Mouse (Mus musculus): ENCODE results near the gene Mylk2. TPM values are rescaled to one million over a fixed set of nuclear protein-coding genes. Genes with fewer than 3 reads are reported as not detected.

Mylk2 gene
- total and polyA plus RNA-seq, 3 experiments: not detected

DNA sequence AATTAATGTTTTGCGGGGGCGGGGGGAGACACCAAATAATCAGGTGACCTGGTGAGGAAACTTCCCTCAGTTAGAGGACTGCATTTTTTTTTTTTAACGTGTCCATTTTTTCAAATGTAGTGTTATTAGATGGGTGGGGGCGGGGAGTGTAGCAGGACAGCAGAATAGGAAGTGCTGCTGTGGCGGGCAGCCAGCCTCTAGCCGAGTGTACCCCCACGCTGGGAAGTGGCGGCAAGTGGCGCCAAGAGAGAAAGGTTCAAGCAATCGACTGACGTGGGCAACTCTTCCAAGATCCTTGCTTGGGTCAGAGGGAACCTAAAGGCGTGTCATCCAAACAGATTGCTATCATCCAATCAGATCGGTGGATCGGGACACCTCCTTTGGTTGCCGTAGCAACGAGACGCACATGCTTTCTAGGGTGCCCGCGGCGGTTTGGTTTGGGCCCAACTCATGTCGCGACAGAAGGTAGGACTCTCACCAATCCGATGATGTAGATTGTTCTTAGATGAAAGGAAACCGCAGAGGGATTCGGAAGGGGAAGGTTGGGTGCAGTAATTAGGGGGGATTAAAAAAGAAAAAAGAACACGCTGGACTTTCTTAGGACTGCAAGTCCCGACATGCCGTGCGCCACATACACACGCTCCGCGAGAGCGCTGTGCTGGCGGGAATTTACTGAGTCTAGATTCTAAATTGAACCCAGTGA lies 51.1 kb downstream of the Mylk2 start, which contains the start of gene Ttll9:
Gene Ttll9 (plus strand): TSS at position 395 of the 703 bp plus-strand sequence.
- no peaks in the 10 kb centered on the region; a peak in 1 of 4 replicates for H3K36me3 ChIP-seq (ENCODE audit: control insufficient read depth in 1 of 2, insufficient read depth in 2 of 2, low read length in 2 of 2)
- DNase-seq (ENCODE audit: low read depth, low spot score): peak; percentile 81
- peak within 1 kb of the TSS; percentile 31 to 42; a peak in 3 of 4 replicates for H3K4me3 ChIP-seq (ENCODE audit: control insufficient read depth in 1 of 2, insufficient read depth in 1 of 2, low read depth in 2 of 2, low read length in 2 of 2)
- no peaks in the 10 kb centered on the region for H3K79me2 ChIP-seq (ENCODE audit: control insufficient read depth, insufficient read depth, low read length, poor library complexity)
- H3K27me3 ChIP-seq (ENCODE audit: control insufficient read depth in 1 of 2, insufficient read depth in 2 of 2, low read length in 2 of 2): 0 out of 4 replicates have a peak, but pooled peaks cover 0 to 2% of the 10 kb centered on the region in 2 experiments
- peak within 1 kb of the TSS; percentile 34 for H3K9ac ChIP-seq (ENCODE audit: control insufficient read depth, low read depth, low read length, poor library complexity, severe bottlenecking)
- H3K9me3 ChIP-seq (replicated peaks; ENCODE audit: insufficient read depth, low read length): no peaks in the 10 kb centered on the region
- H3K27ac ChIP-seq (ENCODE audit: control insufficient read depth, low read depth, low read length): no peak within 1 kb of the TSS
- no peaks in the 10 kb centered on the region for H3K4me1 ChIP-seq (ENCODE audit: control insufficient read depth in 1 of 2, insufficient read depth in 2 of 2, low read length in 2 of 2)
- TF ChIP-seq MEF2A (IDR thresholded peaks at IDR 0.05; ENCODE audit: extremely low read depth, insufficient replicate concordance, low read depth, low read length, poor library complexity, severe bottlenecking): no peak
- TF ChIP-seq CHD1 (IDR thresholded peaks at IDR 0.05; ENCODE audit: low read depth, low read length): no peak
- TF ChIP-seq SMC3 (IDR thresholded peaks at IDR 0.05; ENCODE audit: low read depth, low read length): no peak
- TF ChIP-seq NELFE (IDR thresholded peaks at IDR 0.05; ENCODE audit: low read depth, low read length): no peak
- TF ChIP-seq E2F4 (IDR thresholded peaks at IDR 0.05; ENCODE audit: borderline replicate concordance, low read depth, low read length): peak; percentile 86
- TF ChIP-seq POLR2AphosphoS5 (IDR thresholded peaks at IDR 0.05; ENCODE audit: borderline replicate concordance, low read depth, low read length): no peak
- TF ChIP-seq POLR2AphosphoS2 (IDR thresholded peaks at IDR 0.05; ENCODE audit: low read length): no peak
- TF ChIP-seq MAZ (IDR thresholded peaks at IDR 0.05; ENCODE audit: low read depth, low read length): no peak
- TF ChIP-seq TBP (IDR thresholded peaks at IDR 0.05; ENCODE audit: low read depth, low read length): no peak
- no peak for TF ChIP-seq POLR2A (IDR thresholded peaks at IDR 0.05; ENCODE audit: control insufficient read depth in 1 of 2, insufficient read depth in 1 of 2, low read depth in 1 of 2, low read length in 2 of 2, poor library complexity in 1 of 2)
- peak; percentile 78 for TF ChIP-seq HCFC1 (IDR thresholded peaks at IDR 0.05; ENCODE audit: low read depth, low read length)
- no peak for TF ChIP-seq MAFK (IDR thresholded peaks at IDR 0.05; ENCODE audit: borderline replicate concordance, low read depth, low read length)
- no peak for TF ChIP-seq CTCF (IDR thresholded peaks at IDR 0.05 in 2 of 3, conservative IDR thresholded peaks at IDR 0.05 in 1 of 3; ENCODE audit: control insufficient read depth in 1 of 3, insufficient read depth in 1 of 3, low read depth in 2 of 3, low read length in 3 of 3, poor library complexity in 1 of 3, severe bottlenecking in 1 of 3)
- 0 out of 2 replicates have a peak, but pooled peaks have one; percentile 12 for TF ChIP-seq USF1 (IDR thresholded peaks at IDR 0.05; ENCODE audit: low read depth, low read length)
- peak; percentile 91 for TF ChIP-seq MXI1 (IDR thresholded peaks at IDR 0.05; ENCODE audit: low read depth, low read length)
- TF ChIP-seq SIN3A (IDR thresholded peaks at IDR 0.05; ENCODE audit: low read length): peak; percentile 76
- TF ChIP-seq GABPA (IDR thresholded peaks at IDR 0.05; ENCODE audit: low read depth, low read length): no peak
- TF ChIP-seq MYB (IDR thresholded peaks at IDR 0.05; ENCODE audit: low read depth, low read length): no peak
- no peak for TF ChIP-seq BHLHE40 (IDR thresholded peaks at IDR 0.05; ENCODE audit: borderline replicate concordance, low read depth, low read length)
- TF ChIP-seq KAT2A (conservative IDR thresholded peaks at IDR 0.05; ENCODE audit: low read depth, low read length): no peak
- no peak for TF ChIP-seq TCF12 (IDR thresholded peaks at IDR 0.05; ENCODE audit: low read depth, low read length)
- no peak for TF ChIP-seq ZMIZ1 (IDR thresholded peaks at IDR 0.05; ENCODE audit: low read depth, low read length)
- TF ChIP-seq CHD2 (IDR thresholded peaks at IDR 0.05; ENCODE audit: low read length): peak; percentile 72
- no peak for TF ChIP-seq EP300 (IDR thresholded peaks at IDR 0.05; ENCODE audit: low read depth in 1 of 2, low read length in 2 of 2)
- peak; percentile 44 for TF ChIP-seq GATA1 (IDR thresholded peaks at IDR 0.05; ENCODE audit: low read depth, low read length)
- TF ChIP-seq MAX (IDR thresholded peaks at IDR 0.05; ENCODE audit: low read length): 0 out of 2 replicates have a peak, but pooled peaks have one; percentile 16
- TF ChIP-seq UBTF (IDR thresholded peaks at IDR 0.05; ENCODE audit: borderline replicate concordance, insufficient read depth, low read depth, low read length): no peak
- TF ChIP-seq ETS1 (IDR thresholded peaks at IDR 0.05; ENCODE audit: low read depth, low read length): no peak
- TF ChIP-seq ZKSCAN1 (IDR thresholded peaks at IDR 0.05; ENCODE audit: low read depth, low read length): no peak
- no peak for TF ChIP-seq TAL1 (IDR thresholded peaks at IDR 0.05; ENCODE audit: low read length)
- TF ChIP-seq USF2 (IDR thresholded peaks at IDR 0.05; ENCODE audit: borderline replicate concordance in 1 of 2, insufficient read depth in 1 of 2, low read depth in 1 of 2, low read length in 2 of 2): no peak
- TF ChIP-seq NRF1 (IDR thresholded peaks at IDR 0.05; ENCODE audit: insufficient read depth, low read depth, low read length, poor library complexity, severe bottlenecking): no peak
- no peak for TF ChIP-seq RCOR1 (IDR thresholded peaks at IDR 0.05; ENCODE audit: low read depth, low read length)
- no peak for TF ChIP-seq RAD21 (IDR thresholded peaks at IDR 0.05; ENCODE audit: low read depth, low read length)
- peak; percentile 62 for TF ChIP-seq ZNF384 (IDR thresholded peaks at IDR 0.05; ENCODE audit: low read depth, low read length)
- TF ChIP-seq JUND (IDR thresholded peaks at IDR 0.05; ENCODE audit: low read depth, low read length): no peak
- peak; percentile 44; the same call in 1 of the 2 replicates for TF ChIP-seq MYC (IDR thresholded peaks at IDR 0.05; ENCODE audit: low read depth, low read length)
